Mouse (Mus musculus): Measurements from ENCODE around the gene Gys1.

DNA sequence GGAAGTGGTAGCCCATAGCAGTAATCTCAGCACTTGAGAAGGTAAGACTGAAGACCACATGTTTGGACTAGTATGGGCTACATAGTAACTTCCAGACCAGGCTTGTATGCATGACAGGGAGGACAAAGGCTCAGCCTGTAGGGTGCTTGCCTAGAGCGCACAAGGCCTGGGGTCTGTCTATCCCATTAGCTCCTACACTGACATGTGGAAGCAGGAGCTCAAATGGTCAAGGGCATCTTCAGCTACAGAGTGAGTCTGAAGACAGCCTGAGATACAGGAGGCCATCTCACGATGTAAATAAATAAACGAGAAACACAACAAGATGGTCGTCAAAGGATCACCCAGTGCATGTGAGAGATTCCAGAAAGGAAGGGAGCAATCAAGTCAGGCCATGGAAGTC, 27.7 kb downstream of the Gys1 start:
- TF ChIP-seq CTCF (IDR thresholded peaks at IDR 0.05; ENCODE audit: borderline replicate concordance, insufficient read depth, low read depth, low read length) = no peak
- no peak for TF ChIP-seq POLR2A (IDR thresholded peaks at IDR 0.05; ENCODE audit: borderline replicate concordance, insufficient read depth, low read length)
